Mouse (Mus musculus): ENCODE measurements around the gene Get4.
A peak's percentile ranks its signal among the peaks of the same experiment; 100 is the strongest.

The Get4 gene

DNA sequence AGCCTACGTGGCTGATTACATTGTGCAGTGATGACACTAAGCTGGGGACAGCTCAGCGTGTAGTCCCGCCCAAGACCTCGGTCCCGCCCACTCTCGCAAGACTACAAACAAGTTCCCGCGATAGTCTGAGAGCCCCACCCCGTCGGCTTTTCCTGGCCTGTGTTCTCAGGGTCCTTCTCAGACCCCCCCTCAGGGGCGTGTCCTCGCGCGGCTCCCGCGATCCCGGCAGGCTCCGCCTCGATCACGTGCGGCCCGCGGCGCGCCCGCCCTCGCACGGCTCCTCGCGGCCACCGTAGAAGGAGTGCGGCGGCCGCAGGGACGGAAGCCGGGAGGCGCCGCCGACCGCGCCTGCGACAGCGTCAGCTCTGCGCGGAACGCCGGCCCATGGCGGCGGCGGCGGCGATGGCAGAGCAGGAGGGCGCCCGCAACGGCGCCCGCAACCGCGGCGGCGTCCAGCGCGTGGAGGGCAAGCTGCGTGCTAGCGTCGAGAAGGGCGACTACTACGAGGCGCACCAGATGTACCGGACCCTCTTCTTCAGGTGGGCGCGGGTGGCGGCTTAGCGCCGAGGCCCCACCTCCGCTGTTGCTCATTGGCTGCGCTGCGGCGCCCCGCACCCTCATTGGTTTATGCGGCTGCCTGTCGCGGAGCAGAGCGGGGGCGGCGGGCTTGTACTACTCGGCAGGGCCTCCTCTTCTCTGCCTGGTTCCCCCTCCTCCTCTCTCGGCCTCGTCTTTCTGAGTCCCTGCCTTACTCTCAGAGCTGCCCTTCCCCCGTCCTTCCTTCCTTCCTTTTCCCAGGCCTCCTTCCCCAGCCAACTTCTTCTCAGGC, at the start of gene Get4:
Gene Get4 (plus strand): TSS at position 244 of the 829 bp plus-strand sequence.
- peak; percentile 97 for DNase-seq (ENCODE audit: low spot score)

DNA sequence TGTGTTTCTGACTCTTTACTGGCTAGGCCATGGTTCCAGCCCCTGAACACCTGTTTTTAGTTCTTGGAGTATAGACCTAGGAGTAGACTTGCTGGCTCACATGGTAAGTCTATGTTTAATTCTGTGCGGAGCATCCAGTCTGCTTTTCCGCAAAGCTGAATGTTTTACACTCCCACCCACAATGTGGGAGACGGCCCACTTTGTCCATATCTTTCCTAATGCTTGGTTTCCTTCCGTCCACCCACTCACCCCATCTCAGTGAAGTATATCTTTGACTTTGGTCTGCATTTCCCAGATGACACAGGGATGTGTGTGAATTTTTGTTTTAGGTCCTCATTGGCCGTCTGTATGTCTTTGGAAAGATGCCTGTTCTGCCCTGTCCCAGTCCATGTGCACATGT, 48.8 kb upstream of the Get4 start:
- no peak for DNase-seq (ENCODE audit: low spot score)

DNA sequence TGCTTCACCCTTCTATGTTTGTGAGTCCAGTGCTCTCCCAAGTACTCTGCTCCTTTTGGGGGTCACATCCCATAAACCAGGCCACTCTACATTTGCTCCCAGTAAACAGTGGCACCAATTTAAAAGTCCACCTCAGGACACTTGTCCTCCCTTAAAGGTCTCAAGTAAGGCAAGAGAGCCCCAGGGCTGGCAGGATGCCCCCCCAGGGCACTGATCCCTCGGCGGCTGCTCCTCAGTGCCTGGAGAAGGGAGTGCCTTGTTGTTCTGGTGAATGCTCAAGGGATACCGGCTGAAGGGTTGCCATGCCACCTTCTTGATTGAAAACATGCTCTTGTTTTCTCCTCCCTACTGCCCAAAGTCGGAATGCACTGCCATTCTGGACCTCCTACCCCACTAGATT, 46.0 kb upstream of the Get4 start:
- DNase-seq (ENCODE audit: low spot score): no peak

DNA sequence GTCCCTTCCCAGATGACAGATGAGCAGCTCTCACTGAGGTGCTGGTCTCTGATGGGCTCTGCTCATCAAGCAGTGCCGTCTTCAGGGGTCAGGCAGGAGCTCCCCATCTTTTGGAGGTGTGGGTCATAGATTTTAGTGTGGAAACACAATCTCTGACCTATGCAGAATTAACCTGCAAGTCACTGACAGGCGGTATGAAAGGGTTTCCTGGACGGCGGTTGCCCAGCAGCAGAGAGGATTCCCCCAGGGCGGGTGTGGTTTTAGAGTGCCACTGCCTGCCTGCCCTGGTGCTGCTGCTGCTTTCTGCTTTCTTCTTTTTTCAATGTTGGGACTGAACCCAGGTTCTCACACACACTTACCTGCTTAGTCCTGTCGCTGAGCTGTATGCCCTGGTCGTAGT, 45.6 kb upstream of the Get4 start:
- no peak for DNase-seq (ENCODE audit: low spot score)

DNA sequence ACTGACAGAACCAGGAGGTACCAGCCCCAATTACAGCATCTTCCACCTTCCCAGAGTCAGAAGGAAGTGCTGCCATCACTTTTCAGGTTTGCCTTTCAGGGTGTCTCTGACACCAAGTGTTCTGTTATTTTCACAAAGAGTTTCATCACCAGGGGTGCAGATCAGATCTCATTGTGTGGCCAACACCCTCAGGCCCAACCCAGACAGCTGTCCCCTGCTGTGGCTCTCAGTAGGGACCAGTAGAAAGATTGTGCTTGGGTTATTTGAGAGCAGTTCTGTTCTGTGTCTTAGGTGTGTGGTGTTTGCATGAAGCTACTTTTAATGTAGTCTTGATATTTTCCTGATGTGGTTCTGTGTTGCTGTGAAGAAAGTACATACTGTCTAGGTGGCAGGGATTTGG, 43.9 kb upstream of the Get4 start:
- no peak for DNase-seq (ENCODE audit: low spot score)

DNA sequence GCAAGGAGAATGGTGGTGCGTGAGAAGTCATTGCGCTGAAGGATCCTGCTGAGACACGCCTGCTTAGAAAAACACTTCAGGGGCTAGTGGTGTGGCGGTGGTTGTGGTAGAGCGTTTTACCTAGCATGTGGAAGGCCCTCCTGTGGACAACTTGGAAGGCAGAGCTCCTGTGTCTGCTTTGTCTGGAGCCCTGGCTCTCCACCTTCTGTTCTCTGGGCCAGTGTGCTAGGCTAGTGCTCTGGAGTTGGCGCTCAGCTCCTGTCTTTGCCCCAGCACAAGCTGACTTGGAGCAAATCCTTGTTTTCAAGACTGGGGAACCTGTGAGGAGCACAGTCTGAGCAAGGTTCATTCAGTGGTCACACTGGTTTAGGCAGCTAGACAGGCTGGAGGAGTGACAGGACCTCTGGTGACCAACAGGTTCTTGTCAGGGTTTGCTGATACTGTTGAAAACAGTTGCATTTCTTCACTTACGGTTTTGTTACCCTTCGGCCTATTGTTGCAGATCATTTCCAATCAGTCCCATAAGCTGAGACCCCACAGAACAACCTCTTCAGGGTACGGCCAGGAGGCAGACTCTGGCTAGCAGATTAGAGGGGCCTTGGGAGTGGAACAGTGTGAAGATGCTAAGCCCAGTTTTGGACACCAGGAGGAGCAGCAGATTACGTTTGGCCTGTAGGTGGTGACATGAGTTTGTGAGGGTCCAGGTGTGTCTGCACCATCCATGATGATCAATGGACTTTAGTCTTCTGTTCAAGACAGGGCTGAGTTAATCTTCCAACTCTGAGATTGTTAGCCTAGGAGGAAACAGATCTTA, 43.0 kb upstream of the Get4 start:
- no peak for DNase-seq (ENCODE audit: low spot score)

DNA sequence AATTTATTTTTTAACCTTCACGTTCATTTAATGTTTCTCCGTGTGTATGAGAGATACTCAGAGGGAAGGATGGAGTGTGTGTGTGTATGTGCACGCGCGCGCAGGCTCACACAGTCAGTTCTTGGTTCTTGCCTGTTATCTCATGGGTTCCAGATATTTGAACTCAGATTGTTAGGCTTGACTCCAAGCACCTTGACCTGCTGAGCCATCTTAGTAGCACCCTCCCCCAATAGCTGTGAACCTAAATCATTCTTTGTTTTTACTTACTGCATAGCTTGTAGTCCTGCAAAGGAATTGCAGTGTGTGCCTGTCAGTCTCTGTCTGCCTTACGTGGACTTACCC, 42.5 kb upstream of the Get4 start:
- no peak for DNase-seq (ENCODE audit: low spot score)

DNA sequence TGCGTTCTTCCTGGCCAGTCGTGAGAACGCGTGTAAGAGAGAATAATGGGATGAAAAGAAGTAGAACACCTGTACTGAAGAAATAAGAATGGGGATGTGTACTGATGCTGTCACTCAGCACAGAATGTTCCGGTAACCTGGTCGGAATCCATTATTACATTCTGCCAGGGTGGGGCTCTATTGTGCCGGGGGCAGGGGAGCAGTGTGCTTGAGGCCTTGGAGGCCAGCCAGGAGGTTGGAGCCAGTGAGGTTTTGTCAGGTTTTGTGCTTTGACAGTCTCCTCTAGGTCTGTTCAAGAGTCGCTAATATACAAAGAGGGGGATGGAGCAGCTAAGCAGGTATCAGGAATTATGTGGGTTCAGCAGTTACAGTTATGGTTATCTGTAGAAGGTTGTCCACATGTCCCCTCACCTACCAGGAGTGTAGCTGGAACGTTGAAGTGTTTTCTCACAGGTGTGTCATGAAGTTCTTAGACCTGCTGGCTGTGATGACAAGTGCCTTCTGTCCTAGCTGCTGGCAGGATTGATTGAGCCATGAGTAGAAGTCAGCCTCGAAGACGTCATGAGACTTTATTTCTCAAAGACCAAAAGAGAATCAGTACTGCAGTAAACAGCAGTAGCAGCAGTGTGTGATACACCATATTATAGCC, 40.3 kb upstream of the Get4 start:
- DNase-seq (ENCODE audit: low spot score): no peak

DNA sequence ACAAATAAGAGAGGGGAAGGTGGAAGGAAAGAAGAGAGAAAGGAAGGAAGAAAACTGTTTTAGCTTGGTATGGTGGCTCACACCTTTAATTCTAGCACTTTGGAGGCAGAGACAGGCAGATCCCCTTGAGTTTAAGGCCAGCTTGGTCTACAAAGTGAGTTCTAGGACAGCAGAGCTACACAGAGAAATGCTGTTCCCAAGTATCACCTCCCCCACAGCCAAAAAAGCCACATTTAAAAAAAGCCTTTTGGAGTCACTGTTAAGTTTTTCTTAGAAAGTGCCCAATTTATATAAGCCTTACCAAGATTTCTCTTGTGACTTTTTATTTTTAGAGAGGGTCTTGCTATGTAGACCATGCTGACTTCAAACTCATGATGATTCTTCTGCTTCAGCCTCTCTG, 37.8 kb upstream of the Get4 start:
- DNase-seq (ENCODE audit: low spot score): no peak

DNA sequence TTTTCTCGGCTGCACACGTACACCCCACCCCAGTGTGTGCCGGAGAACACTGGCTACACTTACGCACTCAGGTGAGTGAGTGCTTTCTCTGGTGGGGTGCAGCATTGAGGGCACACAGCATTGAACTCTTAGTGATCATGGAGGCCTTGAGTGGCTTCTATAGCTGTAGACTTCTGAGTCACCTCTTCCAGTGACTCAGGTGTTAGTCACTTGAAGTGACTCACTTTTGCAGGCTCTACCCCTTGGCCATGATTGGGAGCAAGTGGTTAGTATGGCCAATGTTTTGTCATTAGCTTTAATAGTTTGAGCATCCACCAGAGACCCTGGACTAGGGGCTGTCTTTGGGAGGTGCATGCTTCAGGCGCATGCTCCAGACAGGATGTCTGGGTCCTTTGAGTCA, 36.9 kb upstream of the Get4 start:
- no peak for DNase-seq (ENCODE audit: low spot score)

DNA sequence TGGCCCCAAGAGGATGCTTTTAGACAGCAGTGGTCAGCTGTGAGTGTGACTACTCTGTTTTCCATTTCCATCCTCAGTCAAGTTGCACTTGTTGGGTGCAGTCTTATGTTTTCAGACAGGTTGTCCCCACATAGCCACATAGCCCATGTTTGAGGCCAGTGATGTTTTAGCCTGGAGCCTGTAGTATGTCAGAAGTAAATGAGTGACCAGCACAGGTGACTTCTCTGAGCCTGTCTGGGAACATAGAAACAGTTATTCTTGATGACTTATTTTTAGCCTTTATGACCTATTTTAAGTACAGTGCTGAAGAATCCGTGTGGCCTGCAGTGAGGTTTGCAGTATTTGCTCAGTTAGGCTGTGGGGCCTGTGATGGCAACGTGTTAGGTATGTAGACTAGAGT, 36.0 kb upstream of the Get4 start:
- DNase-seq (ENCODE audit: low spot score): no peak

DNA sequence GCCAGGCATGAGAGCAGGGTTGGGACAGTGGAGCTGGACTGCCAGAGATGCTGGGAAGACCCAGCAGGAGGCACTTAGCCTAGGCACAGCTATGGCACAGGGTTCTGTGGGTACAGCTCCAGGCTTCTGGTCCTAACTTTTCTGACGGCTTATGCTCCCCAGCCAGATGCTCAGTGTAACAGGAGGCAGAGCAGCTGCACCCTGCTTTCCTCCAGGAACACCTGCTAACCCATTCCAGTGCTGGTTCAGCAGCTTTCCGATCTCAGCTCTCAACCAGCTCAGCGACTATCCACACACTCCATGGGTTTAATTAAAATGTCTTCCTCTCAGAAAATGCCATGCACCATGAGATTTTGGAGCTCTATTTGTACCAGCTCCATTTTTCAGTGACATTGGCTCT, 35.4 kb upstream of the Get4 start:
- DNase-seq (ENCODE audit: low spot score): no peak

DNA sequence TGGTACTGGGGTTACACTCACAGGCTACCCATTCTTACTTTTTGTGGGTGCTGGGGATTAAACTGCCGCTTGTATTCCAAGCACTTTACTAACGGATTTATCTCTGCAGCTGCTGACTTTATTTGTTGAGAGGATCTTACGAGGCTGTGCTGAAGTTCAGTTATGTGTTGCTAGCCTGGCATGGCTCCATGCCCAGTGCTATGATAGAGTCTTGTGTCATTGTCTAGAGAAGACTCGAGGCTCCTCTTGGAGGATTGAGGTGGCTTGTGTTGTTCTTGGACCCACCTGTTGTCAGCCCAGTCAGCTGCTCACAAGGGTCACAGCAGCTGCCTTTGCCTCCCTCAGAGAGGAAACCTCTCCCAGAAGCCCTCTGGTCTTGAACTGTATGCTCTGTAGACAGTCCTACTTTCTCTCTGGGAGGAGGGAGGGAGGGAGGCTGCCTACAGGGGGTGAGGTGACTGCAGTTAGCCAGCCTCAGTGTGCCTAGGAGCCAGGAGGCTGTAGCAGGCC, 32.1 kb upstream of the Get4 start:
- DNase-seq (ENCODE audit: low spot score): no peak

DNA sequence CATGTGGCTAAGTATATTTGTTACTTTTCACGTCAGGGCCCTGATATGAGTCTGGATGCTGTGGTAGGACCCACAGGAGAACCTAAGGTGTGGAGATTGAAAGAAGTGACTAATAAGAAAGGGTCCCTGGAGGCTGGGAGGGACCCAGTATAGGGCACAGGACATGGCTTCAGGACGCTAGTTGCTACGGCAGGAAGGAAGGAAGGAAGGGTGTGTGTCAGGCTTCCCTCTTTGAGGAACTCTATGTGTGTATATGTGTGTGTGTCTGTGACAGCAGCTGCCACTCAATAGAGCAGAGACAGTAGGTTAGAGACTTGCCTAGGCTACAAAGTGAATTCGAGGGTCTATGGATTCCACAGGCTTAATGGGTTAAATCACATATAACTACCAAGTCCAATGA, 31.5 kb upstream of the Get4 start:
- no peak for DNase-seq (ENCODE audit: low spot score)

DNA sequence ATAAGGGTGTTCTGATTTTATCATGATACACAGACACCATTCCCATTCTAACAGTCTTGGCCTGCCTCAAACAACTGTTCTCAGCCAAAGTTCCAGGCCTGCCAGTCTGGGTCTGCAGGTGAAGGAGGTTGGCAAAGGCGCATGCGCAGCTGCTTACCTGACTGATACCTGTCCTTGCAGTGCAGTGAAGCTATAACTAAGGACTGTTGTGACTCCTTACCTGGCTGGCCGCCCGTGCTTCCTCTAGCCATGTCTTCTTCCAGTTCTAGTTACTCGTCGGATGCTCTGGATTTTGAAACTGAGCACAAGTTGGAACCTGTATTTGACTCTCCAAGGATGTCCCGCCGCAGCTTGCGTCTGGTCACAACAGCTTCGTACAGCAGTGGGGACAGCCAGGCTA, 28.8 kb upstream of the Get4 start:
- DNase-seq (ENCODE audit: low spot score): no peak

DNA sequence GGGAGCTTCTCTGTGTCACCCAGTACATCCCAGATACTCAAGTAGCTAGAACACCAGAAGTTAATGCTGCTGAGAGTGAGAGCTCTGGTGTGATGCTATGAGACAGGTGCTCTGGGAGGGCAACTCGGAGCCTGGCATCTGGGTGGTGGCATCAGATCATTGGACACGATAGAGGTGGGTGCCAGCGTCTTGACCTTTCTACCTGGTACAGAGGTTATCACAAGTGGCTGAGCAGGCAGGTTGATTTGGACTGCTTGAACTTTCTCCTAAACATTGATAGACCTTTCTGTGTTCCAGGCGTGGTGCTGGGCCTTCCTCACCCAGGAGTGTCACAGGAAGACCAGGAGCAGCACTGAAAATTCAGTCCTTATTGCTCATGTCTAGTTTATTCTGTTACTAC, 24.9 kb upstream of the Get4 start:
- no peak for DNase-seq (ENCODE audit: low spot score)

DNA sequence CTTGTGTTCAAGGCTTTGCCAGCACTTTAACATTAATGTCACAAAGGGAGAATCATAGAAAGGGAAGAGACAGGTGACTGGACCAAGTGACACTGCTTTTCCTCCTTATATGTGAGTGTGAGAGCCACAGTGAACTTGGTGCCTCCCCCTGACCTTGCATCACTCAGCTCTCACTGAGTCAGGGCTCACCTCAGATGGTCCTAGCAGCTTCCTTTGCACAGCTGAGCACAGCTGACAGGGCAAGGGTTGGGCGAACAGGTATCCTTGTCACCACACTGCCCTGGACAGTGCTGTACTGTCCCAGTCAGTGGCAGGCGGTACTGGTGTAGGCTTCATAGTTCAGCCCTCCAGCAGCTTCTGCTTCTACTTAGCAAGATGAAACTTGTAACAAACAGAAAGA, 24.5 kb upstream of the Get4 start:
- no peak for DNase-seq (ENCODE audit: low spot score)

DNA sequence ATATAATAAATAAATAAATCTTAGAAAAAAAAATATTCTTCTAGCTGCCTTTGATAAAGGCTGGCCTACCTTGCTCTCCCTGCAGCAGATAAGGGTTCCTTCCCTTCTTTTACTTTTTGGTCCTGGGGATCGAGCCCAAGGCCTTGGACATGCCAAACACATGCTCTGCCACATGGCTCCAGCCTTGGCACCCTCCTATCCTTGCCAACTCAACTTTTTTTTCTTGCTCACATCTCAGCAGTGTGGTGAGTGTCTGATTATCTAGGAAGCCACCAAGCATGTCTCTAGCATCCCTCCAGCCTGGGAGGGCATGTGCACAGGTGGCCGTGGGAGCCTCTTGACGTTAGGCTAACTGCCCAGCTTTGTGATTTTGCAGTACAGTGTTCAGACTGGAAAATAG, 23.8 kb upstream of the Get4 start:
- DNase-seq (ENCODE audit: low spot score): no peak

DNA sequence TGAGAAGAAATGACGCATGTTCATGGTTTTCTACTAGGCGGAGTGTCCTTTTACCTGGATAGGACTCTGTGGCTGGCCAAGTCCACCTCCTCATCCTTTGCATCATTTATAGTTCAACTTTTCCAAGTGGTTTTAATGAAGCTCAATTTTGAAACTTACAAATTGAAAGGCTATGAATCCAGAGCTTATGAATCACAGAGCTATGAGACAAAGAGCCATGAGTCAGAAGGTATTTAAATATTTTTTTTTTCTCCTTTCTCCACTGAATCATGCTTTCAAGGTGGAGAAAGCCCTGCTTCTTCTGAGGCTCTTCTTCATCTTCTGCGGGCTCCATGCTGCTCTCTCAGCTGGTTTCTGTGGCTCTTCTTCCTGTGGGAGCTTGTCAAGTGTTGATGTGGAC, 22.4 kb upstream of the Get4 start:
- DNase-seq (ENCODE audit: low spot score): no peak

DNA sequence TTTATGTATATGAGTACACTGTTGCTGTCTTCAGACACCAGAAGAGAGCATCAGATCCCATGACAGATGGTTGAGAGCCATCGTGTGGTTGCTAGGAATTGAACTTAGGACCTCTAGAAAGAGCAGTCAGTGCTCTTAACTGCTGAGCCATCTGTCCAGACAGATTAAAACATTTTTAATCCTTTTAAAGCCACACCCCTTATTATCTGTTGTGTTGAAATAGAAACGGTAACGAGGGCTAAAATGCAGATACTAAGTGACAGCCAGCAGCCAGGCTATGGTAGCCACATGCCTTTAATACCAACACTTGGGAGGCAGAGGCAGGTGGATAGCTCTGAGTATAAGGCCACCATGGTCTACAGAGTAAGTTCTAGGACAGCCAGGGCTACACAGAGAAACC, 20.0 kb upstream of the Get4 start:
- DNase-seq (ENCODE audit: low spot score): no peak

DNA sequence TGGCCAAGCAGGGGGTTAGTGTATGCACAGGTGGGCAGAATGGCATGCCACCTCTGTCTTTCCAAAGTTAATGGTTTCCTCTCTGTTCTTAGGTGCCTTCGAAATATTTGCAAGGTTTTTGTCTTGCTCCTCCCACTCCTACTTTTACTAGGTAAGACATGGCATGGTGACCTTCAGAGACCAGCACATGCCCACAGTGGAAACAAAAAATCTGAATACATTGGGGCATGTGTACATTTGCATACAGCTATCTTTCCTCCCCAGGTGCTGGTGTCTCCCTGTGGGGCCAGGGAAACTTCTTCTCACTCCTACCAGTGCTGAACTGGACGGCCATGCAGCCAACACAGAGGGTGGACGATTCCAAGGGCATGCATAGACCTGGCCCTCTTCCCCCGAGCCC, 17.7 kb upstream of the Get4 start:
- DNase-seq (ENCODE audit: low spot score): no peak

DNA sequence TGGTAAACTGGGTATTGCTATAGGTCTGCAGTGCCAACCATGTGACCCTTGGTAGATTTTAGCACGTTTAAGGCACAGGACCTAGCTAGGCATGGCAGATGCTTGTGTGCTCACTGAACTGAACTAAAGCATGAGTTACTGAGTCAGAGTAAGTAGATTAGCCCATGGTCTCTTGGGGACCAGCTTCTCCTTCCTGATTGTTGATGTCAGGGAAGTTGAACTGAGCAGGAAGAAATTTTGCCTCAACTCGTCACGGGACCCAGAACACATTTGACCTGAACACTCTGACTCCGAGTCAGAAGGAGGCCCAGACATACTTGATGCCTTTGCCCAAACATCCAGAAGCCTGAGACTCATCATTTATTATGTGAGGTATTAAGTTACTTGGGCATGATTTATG, 14.7 kb upstream of the Get4 start:
- DNase-seq (ENCODE audit: low spot score): no peak

All from embryo, embryonic 10 days (tissue).